Mouse (Mus musculus): ENCODE data around the gene Ppbp.
"Not testable (repeated sequence)": the region's sequence is repeated elsewhere in the genome, so short reads cannot be mapped to it uniquely, and the experiment has no call there.

Ppbp gene

DNA sequence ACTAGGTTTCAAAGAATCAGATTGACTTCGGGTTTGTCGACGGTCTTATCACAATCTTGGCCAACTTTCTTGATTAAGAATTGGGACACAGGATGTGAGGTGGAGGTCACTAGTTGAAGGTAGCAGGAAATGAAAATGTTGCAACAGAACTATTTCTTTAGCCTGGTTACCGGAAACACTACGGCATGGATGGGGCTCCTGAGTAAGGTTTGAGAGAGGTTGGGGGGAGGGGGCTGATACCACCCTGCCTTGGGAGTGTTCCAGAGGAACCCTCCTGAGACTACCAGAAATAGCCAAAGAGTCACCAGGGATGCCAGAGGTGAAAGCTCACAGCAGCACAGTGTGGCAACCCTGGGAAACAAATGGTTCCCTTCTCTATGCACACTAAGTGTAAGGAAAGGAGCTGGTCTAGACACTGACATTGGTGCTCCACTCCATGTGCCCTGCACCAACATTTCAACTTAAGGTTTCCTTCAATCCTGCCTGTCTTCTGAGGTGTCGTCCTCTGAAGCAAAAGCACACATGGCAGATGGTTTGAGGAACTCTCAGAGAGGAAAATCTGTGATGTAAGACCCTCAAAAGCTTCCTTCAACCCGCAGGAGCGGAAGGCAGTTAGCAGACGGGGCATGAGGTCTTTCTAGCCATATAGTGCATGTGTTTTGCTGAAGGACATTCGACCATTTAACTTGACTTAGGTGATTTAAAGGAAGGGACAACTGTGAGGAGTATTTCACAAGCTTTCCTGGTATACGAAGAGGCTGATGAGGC lies 21.2 kb downstream of the Ppbp start:
- no peak for DNase-seq

GRCm38 (mm10) chr5:90790074-90790502 lies 21.8 kb downstream of the Ppbp start:
- DNase-seq = peak; percentile 60

- DNase-seq = peak; percentile 49
Measured at GRCm38 (mm10) chr5:90794195-90794625, 25.9 kb downstream of the Ppbp start, which contains the start of gene Cxcl15. Gene Cxcl15 (plus strand): TSS chr5:90794534.

- not testable (repeated sequence) for DNase-seq
Measured at GRCm38 (mm10) chr5:90795392-90795791, 27.1 kb downstream of the Ppbp start.

GRCm38 (mm10) chr5:90804574-90804973 lies 36.3 kb downstream of the Ppbp start:
- no peak for DNase-seq

- DNase-seq = no peak
Measured at GRCm38 (mm10) chr5:90806050-90806449, 37.7 kb downstream of the Ppbp start.

GRCm38 (mm10) chr5:90807176-90807950 lies 39.0 kb downstream of the Ppbp start:
- no peak for DNase-seq

Measured in lung, postnatal 10 days (tissue).